Mouse (Mus musculus): ENCODE measurements around the gene Cep350.

- TF ChIP-seq POLR2A (IDR thresholded peaks at IDR 0.05; ENCODE audit: low read depth, low read length) (no peak), CTCF (IDR thresholded peaks at IDR 0.05; ENCODE audit: borderline replicate concordance, insufficient read depth, low read length) (no peak)
Measured at GRCm38 (mm10) chr1:155797425-155797824, 175.6 kb downstream of the Cep350 start.

Measured in embryonic fibroblast, embryonic 13.5 days (primary cell).